Mouse (Mus musculus) olfactory bulb, adult 2 months (tissue): ENCODE measurements at regions not wholly inside any gene's neighbourhood (a gene's known extent, or its start where the extent isn't known, plus 50 kb on each side); places are given as distances from the start of the nearest gene placed in this dataset.

Experiments
- H3K27ac ChIP-seq: fragments of 200-500 bp; 2 replicates; pipeline ENCODE4 v1.5.1; 2012; ENCODE audit warnings: low read depth, low read length; ENCODE audit not compliant: insufficient read depth
- H3K4me1 ChIP-seq: fragments of 200-500 bp; 2 replicates; pipeline ENCODE4 v1.6.1; 2012; ENCODE audit warnings: low read length; ENCODE audit not compliant: control insufficient read depth, insufficient read depth
- H3K4me3 ChIP-seq: fragments of 200-500 bp; 2 replicates; pipeline ENCODE4 v1.5.1; 2012; ENCODE audit warnings: mild to moderate bottlenecking, low read depth, low read length, moderate library complexity; ENCODE audit not compliant: insufficient read depth
- CTCF ChIP-seq: fragments of 200-500 bp; IDR thresholded peaks from 2 replicates; pipeline ENCODE4 v1.5.1; 2012; ENCODE audit warnings: low read depth, mild to moderate bottlenecking, low read length, moderate library complexity; ENCODE audit not compliant: insufficient read depth
- POLR2A ChIP-seq: fragments of 200-500 bp; IDR thresholded peaks from 2 replicates; pipeline ENCODE4 v1.6.1; 2012; ENCODE audit warnings: mild to moderate bottlenecking, low read depth, low read length, moderate library complexity; ENCODE audit not compliant: insufficient read depth
- WGBS: fragments of 180-500 bp; shearing (Covaris S2); methylation state at CpG from one replicate; pipeline ENCODE4 v1.1.7; 2018; 5-methylcytosine and 5-hydroxymethylcytosine counted together

DNA sequence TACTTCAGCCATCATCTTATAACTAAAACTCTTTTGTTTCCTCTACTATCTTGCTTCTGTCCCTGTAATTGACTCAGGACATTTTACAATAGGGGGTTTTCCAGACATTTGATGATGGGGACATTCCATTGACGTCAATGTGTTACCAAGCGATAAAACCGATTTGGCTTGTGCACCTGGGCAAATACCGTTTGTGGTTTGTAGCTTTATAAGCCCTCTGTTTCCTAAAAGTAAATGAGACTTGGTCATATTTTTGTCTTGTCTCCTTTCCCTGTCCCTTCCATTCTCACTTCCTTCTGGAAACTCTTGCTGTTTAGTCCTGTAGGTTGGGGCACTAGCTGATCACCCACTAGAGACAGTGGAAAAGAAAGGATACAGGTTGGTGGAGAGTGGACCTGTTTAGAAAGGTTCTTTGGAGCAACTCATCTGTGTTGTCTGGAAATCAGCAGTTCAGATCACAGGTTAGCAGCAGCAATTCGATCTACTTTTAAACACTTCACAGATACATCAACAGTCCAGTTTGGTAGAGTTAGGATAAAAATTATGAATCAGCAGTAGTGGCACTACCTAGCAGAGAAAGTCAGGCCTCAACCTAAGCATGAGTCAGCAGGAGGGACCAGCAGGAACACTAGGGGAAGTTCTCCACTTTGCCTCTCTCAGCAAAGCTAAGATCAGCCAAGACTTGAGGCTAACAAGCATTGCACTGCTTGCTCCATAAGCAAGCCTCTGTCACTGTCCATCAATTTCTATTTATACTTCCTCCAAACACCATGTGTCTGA is 156.6 kb downstream of the Tmem161b start:
- no peaks in the 10 kb centered on the region for H3K4me1 ChIP-seq
- no peak overlapping the region for H3K27ac ChIP-seq
- no peak for TF ChIP-seq CTCF
- no peak for TF ChIP-seq POLR2A
- 90% methylated on average over 5 of the region's 5 CpGs for WGBS
- H3K4me3 ChIP-seq, result no peak overlapping the region

GRCm38 (mm10) chr13:84391554-84391953 is 169.5 kb downstream of the Tmem161b start:
- Histone ChIP-seq H3K27ac (no peak overlapping the region), H3K4me3 (no peak overlapping the region), H3K4me1 (no peaks in the 10 kb centered on the region)
- TF ChIP-seq POLR2A, result no peak
- WGBS, result 97% methylated on average over 3 of the region's 3 CpGs

DNA sequence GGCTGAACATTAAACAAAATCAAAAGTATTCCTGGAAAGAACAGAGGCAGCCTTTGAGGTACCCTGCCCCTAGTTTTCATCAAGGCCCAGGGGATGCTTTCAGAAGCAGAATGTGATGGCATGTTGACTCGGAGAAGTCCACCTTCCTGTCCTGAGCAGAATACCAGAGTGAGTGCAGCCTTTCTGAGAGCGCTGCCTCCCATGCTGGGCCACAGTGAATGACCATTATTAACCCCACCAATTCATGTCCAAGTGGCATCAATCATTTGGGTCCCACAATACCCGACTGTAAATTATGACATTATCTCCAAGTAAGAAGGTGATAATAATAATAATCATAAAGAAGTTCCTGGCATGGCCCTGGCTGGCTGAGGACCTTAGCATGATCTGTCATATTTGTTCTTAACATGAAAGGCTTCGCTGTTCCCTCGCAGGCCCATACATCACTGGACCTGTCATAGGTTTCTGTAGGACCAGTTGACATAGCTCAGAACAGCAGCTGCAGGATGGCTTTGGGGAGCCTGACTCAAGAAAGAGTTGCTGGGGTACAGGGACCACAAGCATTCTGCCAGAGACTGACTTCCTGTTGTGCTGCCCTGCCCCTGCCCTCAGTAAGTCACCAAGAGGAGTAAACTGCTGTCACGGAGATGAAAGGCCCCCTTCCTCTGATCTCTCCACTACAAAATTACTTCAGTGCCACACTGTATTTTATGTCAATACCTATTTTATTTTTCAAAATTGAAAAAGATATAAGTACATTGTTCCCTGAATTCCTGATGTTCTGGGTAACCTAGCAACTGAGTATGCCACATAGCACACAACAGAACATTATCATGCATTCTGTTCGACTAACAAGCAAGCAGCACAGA is 176.6 kb downstream of the Tmem161b start:
- no peak for TF ChIP-seq POLR2A
- no peak for TF ChIP-seq CTCF
- 72% methylated on average over 7 of the region's 7 CpGs for WGBS
- Histone ChIP-seq H3K4me3 (no peak overlapping the region), H3K4me1 (peaks cover 2% of the 10 kb centered on the region; the same call in 1 of the 2 replicates), H3K27ac (no peak overlapping the region)

- 38% methylated on average over 3 of the region's 3 CpGs for WGBS
Measured at GRCm38 (mm10) chr13:84399345-84400170, 177.5 kb downstream of the Tmem161b start.

DNA sequence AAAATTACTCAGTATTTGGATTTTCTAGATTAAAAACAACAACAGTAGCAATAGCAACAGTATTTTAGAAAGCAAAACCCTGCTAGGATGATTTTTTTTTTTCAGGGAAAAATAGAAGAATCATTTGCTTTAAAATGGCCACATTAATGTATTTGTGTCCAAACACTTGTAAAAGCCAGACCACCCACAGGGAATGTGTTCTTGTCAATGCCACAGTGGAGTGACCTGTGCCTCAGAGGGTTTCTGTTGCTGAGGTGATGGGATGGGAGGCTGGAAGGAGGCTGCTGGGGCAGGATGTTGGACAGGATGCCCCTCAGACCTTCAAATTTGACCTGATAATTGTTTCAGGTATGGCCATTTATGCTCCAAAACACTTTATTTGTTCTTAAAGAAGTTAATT is 178.9 kb downstream of the Tmem161b start:
- H3K4me3 ChIP-seq, result no peak overlapping the region
- TF ChIP-seq POLR2A (no peak), CTCF (no peak)
- H3K4me1 ChIP-seq, result peaks cover 2% of the 10 kb centered on the region; the same call in 1 of the 2 replicates
- H3K27ac ChIP-seq, result no peak overlapping the region

More at GRCm38 (mm10) chr13:84399345-84400170, 177.5 kb downstream of the Tmem161b start:
- peaks cover 2% of the 10 kb centered on the region; the same call in 1 of the 2 replicates for H3K4me1 ChIP-seq
- no peak for TF ChIP-seq POLR2A
- no peak for TF ChIP-seq CTCF
- no peak overlapping the region for H3K4me3 ChIP-seq
- peak overlapping the region; percentile 27 for H3K27ac ChIP-seq

- Histone ChIP-seq H3K27ac (no peak overlapping the region), H3K4me3 (no peak overlapping the region), H3K4me1 (peaks cover 2% of the 10 kb centered on the region; the same call in 1 of the 2 replicates)
- no peak for TF ChIP-seq CTCF
- no peak for TF ChIP-seq POLR2A
- 80% methylated on average over 19 of the region's 19 CpGs for WGBS
Measured at GRCm38 (mm10) chr13:84404566-84405194, 182.6 kb downstream of the Tmem161b start.

GRCm38 (mm10) chr13:84434444-84434843 is 212.3 kb downstream of the Tmem161b start:
- 82% methylated on average over 2 of the region's 2 CpGs for WGBS
- TF ChIP-seq POLR2A (no peak), CTCF (no peak)
- Histone ChIP-seq H3K4me1 (no peaks in the 10 kb centered on the region), H3K4me3 (no peak overlapping the region), H3K27ac (no peak overlapping the region)
